Mouse (Mus musculus) adrenal gland, adult 8-10 months (tissue): ENCODE measurements at regions not wholly inside any gene's neighbourhood (a gene's known extent, or its start where the extent isn't known, plus 50 kb on each side); places are given as distances from the start of the nearest gene placed in this dataset.
A peak's percentile ranks its signal among the peaks of the same experiment; 100 is the strongest.
"Not testable (repeated sequence)": the region's sequence is repeated elsewhere in the genome, so short reads cannot be mapped to it uniquely, and the experiment has no call there.

Experiments used
- DNase-seq: peaks from one replicate; pipeline ENCODE4 v3.0.0; 2022

DNA sequence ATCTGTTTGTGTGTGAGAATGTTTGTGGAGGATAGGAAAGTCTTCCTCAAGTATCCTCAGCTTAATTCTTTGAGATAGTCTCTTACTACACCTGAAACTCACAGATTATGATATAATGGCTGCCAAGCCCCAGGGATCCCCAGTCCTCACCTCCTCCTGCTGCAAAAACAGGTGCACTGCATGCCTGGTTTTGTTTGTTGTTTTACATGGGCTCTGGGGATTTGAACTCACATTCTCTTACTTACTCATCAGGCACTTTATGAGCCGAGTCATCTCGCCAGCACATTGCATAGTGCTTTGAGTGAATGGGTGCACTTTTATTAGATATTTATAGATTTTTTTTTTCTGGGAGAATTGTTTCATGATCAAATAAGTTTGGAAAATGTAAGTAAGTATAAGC, 56.3 kb downstream of the Mterf1b start:
- DNase-seq, result no peak

DNA sequence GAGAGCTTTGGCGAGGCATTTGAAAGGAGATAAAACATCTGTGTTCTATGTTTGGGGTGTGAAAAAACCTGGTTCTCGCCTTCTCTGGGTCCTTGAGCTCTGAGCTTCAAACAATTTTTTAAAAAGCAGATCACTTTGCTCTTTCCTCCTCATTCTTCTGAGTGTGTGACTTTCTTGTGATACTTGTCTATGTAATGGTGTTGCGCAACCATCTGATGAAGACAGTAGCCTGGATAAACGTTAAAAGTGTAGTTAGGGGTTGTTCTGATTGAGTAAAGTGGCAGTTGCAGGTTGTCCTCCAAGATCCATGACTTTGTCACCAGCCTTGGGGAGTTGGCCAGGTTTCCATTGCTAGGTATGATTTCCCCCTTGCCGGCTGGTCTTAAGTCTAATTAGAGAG, 62.1 kb downstream of the Mterf1b start:
- not testable (repeated sequence) for DNase-seq

GRCm38 (mm10) chr5:4257048-4257750, 65.0 kb downstream of the Mterf1b start:
- DNase-seq, result no peak

- DNase-seq, result no peak
Measured at GRCm38 (mm10) chr5:4259260-4259659, 67.1 kb downstream of the Mterf1b start.

DNA sequence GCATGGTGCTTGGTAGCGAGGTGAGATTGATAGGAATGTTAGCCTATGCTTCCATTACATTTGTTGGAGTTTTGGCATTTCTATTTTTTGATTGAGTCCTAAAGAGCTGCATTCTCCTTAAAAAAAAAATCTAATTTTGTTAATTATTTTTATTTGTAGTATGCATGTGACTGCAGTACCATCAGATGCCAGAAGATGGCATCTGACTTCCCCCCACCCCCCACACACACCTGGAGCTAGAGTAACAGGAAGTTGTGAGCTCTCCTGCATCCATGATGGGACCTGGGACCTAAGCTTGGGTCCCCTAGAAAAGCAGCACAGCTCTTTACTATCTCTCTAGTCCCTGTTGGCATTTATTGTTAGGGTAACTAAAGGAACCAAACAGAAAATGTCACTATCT, 70.5 kb downstream of the Mterf1b start:
- no peak for DNase-seq

GRCm38 (mm10) chr5:4263560-4264160, 71.5 kb downstream of the Mterf1b start:
- DNase-seq, result no peak

- no peak for DNase-seq
Measured at GRCm38 (mm10) chr5:4267717-4268116, 75.5 kb downstream of the Mterf1b start.

- DNase-seq, result no peak
Measured at GRCm38 (mm10) chr5:4273001-4273400, 80.8 kb downstream of the Mterf1b start.

DNA sequence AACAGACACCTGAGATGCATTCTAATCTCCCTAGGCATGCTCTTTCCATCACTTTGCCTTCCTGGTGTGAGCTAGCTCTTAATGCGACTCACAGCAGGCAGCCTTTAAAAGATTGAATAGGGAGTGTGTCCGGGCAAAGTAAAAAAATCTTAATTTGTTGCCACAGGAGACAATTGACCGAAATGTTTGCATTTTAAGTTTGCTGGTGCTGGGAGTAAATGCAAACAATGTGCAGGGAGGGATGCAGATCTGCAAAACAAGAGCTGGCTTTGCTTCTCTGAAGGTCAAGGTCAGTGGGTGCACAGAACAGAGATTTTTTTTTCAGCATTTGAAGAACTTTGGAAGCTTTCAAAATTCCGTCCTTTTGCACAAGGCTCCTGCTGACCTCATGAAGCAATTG, 111.4 kb downstream of the Mterf1b start:
- DNase-seq, result no peak

- DNase-seq, result no peak
Measured at GRCm38 (mm10) chr5:4304201-4304600, 112.0 kb downstream of the Mterf1b start.

GRCm38 (mm10) chr5:4308514-4308913, 116.3 kb downstream of the Mterf1b start:
- DNase-seq, result no peak

GRCm38 (mm10) chr5:4311169-4311568, 119.0 kb downstream of the Mterf1b start:
- no peak for DNase-seq

DNA sequence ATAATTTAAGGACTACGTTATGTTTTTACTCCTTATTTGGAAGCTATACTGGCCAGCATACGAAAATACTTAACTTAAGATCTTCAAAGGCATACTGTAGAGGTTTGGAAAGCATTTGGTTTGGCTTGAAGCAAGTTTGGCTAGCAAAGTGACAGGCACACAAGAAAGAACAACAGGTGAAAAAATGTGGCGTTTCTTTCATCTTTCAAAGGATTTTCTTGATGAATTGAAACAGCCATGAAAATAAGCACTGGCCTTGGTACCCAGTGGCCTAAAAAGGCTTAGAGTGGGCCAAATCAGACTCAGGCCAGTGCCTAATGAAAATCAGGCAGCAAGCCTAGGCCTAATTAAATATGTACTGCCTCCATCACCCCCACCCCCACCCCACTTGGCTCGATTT, 119.4 kb downstream of the Mterf1b start:
- DNase-seq, result no peak

GRCm38 (mm10) chr5:4312675-4313074, 120.5 kb downstream of the Mterf1b start:
- DNase-seq, result no peak

DNA sequence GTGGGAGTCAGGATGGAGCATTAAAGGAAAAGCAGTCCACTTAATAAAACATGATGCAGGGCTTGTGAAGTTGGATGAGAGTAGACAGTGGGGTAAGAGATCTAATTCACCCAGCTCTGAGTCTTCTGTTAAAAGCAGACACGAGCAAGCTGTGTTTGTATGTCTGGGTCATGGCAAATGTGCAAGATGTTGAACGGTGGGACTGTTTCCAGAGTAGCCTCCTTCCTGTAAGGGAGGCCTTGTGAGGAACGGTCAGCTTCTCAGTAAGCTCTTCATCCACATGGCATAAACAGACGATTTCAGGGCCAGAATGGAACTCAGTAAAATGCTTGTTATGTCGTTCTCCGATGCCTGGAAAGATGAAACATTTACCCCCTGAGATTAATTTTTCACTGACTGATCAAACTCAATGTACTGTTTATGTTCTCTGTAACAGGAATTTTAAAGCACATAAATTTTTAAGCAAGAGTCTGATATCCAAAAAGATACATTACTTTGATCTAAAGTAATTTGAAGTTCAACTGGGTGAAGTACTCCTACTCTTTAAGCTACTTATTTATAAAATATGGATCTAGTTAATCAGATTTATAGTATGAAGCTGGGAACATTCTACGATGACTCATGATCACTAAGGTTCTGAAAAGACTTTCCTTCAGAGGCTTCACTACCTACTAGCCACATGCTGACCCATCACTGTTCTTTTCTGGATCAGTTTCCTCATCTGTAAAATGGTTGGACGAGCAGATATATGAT, 130.6 kb downstream of the Mterf1b start:
- DNase-seq, result no peak

DNA sequence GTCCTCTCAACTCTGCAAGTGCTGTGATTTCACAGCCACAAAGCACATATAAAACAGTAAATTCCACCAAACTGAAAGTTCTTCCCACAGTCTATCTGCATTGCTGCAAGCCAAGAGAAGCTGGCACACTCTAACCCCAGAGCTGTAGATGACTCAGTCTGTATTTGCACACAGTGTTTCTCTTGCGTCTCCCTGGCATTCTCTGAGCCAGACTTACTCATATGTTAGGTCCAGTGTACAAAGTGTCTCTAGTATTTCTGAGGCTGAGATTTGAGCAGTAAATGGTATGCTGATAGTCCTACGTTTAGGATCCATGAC, 131.2 kb downstream of the Mterf1b start:
- DNase-seq, result peak; percentile 12

- no peak for DNase-seq
Measured at GRCm38 (mm10) chr5:4325813-4326212, 133.6 kb downstream of the Mterf1b start.

GRCm38 (mm10) chr5:4326309-4327014, 134.3 kb downstream of the Mterf1b start:
- DNase-seq, result no peak

- DNase-seq, result no peak
Measured at GRCm38 (mm10) chr5:4335683-4336082, 143.5 kb downstream of the Mterf1b start.

- DNase-seq, result no peak
Measured at GRCm38 (mm10) chr5:4341956-4342355, 149.8 kb downstream of the Mterf1b start.

GRCm38 (mm10) chr5:4344458-4344857, 152.3 kb downstream of the Mterf1b start:
- DNase-seq, result no peak

DNA sequence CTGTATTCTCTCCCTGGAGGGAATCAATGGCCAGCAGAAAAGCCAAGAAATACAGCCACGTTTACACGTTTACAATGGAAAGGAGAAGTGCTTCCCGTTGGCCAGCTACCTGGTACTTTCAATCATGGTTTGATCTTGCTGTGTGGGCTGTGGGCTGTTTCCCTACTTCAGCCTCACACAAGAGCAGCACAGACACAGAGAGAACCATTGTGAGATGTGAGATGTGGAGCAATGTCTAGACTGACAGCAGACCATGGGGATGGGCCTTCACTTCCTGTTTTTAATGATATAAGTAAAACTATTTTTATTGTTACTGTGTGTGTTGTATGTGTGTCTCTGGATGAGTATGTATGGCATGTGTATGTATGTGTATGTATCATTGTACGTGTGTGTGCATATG, 156.2 kb downstream of the Mterf1b start:
- no peak for DNase-seq

GRCm38 (mm10) chr5:4349943-4350342, 157.8 kb downstream of the Mterf1b start:
- no peak for DNase-seq
